Mouse (Mus musculus): ENCODE measurements around the gene Ccdc9b. TPM values are rescaled to one million over a fixed set of nuclear protein-coding genes. Genes with fewer than 3 reads are reported as not detected.
A peak's percentile ranks its signal among the peaks of the same experiment; 100 is the strongest.

Gene Ccdc9b
- total RNA-seq, 4 experiments from 2014 or later = 17.5 to 20.6 (median 18.4) TPM

DNA sequence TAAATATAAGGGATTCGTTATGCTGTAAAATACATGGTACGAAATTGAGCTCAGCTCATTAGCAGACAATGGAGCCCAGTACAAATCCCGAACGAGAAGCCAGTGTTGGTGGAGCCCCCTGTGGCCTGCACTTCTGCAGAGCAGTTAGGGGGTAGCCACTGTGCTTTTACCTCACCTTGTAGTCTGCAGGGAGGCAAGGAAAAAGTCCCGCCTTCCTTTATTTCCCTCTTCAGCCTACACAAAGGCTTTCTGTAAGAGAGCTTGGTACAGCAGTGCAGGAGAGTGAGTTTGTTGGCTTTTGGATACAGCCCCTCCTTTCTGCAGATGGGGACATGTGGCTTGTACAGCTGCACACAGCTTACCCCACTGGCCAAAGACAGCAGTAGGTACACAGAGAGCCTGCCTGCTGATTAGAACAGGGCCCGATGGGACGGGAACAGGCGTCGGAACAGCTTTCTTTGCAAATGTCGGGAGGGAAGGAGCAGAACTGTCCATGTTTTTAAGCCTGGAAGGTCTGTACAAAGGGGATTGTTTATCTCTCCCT, 13.0 kb downstream of the Ccdc9b start:
- DNase-seq (ENCODE audit: low spot score in 2 of 2) = no peak

DNA sequence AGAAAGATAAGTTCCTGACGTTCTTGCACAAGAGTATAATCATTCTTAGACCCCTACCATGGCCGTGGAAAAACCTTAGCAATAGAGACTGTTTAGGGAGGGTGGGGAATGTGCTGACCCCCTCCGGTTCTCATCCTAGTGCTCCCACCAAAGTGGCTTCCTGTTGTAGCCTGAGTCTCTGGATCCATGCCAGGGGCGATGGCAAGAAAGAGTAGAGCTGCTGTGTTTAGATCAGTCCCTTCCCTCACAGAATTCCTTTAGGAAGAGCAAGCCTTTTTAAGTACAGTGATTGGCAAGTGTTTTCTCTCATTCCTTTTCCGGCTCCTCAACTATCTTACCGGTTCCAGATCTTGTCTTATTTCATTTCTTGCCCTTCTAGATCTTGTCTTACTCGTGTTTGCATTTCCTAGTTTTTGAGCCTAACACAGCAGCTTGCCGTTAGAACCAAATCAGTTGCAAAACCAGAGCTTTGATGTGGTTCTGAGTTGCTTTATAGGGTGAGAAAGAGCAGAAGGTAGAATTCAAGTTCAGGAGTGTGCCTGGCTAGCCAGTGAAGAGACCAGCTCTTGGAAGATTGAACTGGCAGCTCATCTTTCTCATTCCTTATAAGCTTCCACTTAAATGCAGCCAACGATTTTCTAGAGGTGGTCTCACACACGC, 15.0 kb downstream of the Ccdc9b start:
- no peak for DNase-seq (ENCODE audit: low spot score in 2 of 2)

DNA sequence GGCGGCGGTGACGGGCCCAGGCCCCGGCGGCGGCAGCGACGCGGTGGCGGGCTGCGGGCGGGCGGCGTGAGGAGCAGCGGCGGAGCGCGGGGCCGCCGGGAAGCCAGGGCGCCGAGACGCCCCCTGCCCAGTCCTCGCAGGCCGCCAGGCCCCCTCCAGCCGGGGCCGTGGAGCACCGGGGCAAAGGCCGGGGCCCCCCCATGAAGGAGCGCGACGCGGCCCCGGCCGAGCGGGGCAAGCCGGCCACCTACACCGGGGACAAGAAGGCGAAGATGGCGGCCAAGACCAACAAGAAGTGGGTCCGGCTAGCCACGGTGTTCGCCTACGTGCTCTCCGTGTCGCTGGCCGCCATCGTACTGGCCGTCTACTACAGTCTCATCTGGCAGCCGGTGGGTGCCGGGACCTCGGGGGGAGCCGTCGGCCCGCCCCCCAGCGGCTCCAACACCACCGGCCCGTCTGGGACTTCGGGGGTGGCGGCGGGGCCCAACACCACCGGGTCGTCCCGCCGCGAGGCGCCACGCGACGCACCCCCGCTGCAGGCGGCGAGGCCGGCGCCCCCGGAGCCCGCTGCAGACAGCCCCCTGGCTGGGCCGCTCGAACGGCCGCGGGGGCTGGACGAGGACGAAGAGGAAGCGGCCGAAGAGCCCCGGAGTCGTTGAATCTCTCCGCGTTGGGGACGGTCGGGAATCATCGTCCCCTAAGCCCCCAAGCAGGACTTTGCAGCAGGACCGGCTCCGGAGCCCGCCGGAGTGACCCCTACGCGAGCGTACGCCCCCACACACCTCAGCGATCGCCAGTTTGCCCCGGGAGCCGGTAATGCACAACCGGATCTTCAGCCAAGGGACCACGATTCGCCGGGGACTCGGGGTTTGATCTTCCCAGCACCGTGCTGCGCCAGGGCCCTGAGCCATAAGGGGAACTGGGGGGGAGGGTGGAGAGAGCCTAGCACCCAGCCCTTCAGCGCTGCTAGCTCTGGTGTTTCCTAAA, 16.3 kb downstream of the Ccdc9b start:
- DNase-seq (ENCODE audit: low spot score in 2 of 2) = no peak

DNA sequence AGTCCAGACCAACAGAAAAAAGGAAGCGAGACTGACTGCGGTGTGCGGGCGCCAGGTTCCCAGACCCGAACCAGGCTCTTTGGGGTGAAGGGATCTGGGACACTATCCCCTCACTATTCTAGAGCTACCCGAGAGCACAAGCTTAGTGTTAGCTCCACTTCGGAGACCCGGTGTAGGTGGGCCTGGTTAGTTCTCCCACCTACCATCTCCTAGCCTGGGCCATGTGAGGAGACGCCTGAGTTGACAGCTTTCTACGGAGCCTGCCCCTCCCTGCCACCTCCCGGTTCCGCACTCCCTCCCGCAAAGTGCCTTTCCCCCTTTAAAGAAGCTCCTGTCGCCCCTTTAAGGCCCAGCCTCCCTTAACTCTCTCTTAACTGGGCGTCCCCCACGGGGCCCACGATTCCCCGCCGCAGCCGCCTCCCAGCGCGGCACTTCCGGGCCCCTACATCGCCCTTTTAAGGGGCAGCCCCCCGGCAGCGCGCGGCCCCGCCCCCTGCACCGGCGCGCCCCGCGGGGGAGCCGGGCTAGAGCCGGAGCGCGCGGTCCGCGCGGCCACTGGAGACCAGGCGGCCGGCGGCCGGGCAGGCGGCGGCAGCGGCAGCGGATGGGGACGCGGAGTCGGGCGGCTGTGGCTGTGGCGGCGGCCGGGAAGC, 17.1 kb downstream of the Ccdc9b start, which contains the start of gene Inafm2:
Gene Inafm2 (plus strand): TSS at position 527 of the 653 bp plus-strand sequence.
- DNase-seq (ENCODE audit: low spot score in 2 of 2) = peak; percentile 78 to 88

DNA sequence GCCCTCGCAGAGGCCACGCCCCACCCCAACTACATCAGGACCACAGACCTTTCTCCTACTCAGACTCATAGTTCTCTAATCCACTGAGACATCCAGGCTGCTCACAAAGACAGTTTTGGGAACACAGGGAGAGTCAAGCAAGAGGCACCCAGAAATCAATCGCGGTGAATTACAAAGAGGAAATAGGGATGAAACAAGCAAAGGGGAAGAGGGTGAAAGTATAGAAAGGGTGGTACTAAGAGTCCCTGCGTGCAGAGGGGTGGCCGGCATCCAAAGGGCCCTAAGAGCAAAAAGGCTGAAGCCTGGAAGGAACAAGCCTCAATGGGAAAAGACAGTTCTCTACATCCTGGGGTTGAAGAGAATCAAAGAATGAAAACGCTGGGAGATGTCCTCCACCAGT, 17.8 kb downstream of the Ccdc9b start:
- DNase-seq (ENCODE audit: low spot score in 2 of 2) = no peak

DNA sequence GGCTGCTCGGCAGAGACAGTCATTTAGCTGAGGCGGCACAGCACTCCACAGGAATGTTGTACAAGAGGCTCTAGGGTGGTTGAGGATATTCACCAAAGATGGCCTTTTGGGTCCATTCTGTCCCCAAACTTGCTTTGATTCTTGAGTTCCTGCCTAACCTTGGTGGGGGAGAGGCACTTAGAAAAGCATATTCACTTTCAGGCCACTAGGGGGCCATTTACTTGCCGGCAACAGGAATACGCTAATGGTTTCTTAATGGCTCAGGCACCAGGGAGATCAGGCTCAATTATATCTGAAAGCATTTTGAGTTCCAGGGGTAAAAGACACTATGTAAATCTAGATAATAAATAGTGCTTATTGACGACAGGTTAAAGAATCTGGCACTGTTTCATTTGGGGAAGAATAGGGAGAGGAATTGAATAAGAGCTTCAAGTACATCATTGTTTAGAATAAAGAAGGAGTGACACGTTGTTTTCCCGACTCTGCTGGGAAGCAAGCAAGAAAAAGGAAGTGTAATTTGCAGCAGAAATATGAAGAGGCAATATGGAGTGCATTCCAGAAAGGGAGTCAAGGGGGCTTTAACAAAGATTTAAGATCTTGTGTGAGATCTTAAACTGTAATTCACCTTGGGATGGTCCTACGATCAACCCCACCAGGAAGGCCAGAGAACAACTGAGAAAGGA, 19.1 kb downstream of the Ccdc9b start:
- no peak for DNase-seq (ENCODE audit: low spot score in 2 of 2)

DNA sequence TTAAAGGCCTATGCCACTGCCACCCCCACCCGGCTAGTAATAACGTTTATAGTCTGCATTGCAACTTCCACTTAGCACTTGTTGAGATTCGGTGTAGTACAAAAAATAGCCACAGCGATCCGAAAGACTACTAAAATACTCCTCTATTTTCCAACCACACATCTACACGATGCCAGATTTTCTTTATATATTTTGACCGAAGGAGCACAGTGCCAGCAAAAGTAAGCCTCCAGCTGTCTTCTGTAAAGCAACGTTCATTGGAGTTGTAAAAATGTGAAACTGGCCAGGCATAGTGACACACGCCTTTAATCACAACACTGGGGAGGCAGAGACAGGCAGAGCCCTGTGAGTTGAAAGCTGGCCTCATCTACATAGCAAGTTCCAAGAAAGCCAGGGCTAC, 21.3 kb downstream of the Ccdc9b start:
- no peak for DNase-seq (ENCODE audit: low spot score in 2 of 2)

DNA sequence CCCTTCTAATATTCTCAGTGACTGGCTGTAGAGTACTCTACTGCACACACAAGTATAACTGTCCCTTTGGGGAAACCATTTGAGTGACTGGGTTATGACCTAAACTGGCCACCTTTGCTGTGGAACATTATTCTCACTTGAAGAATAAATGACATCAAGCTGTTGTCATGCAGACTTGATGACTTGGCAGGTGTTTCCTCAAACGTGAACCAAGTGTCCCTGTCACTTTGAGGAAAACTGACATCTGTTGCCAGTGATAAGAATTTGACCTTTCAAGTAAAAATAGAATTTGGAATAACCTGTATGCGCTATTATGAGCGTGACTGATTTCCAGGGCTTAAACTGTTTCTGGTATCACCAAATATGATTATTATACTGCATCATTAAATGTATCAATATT, 22.1 kb downstream of the Ccdc9b start:
- no peak for DNase-seq (ENCODE audit: low spot score in 2 of 2)

DNA sequence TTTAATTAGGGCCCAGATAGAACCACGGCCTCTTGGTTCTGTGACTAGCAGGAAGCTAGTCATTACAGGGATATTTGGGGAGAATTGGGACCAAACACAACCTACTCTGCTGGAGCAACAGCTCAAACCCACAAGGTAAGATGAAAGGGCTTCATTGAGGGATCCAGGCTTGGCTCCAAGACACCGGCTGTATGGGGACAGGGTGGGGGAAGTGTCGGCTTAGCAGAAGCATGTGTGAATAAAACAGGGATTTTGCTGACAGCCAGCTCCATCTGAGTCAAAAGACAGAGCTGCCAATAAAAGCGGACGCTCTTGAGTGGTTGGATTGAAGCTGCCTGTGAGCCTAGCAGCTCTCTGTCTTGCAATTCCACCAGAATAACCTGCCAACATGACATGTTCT, 29.1 kb downstream of the Ccdc9b start:
- DNase-seq (ENCODE audit: low spot score in 2 of 2) = no peak

DNA sequence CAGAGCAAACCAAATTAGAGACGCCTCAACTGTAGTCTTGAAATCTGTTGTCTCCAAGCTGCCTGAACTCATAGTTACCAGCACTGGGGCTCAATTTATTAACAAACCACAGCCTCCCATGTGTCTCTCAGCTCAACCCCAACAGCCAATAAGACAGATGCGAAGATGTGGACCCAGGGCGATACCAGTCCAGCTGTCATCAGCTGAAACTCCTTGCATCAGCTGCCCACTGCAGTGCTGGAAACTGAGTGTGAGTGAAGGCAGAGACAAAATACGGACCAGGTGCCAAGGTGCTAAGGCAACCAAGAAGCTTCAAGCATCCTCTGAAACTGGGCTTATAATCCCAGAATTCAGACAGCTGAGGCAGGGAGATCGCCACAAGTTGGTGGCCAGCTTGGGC, 30.5 kb downstream of the Ccdc9b start:
- no peak for DNase-seq (ENCODE audit: low spot score in 2 of 2)

DNA sequence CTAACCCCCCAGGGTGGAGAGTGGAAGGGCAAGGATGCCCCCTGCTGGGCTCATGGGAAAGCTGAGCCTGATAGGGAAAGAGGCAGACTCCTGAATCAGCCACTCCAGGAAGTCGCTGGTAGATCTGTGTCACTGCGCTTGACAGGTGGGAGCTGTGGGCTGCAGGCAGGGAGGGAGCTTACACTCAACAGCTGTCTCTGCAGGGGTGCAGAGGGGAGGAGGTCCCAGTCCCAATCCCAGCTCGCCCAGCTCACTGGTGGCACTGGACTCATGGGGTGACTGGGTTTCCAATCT, 31.9 kb downstream of the Ccdc9b start:
- DNase-seq (ENCODE audit: low spot score in 2 of 2) = peak; percentile 37 to 59

DNA sequence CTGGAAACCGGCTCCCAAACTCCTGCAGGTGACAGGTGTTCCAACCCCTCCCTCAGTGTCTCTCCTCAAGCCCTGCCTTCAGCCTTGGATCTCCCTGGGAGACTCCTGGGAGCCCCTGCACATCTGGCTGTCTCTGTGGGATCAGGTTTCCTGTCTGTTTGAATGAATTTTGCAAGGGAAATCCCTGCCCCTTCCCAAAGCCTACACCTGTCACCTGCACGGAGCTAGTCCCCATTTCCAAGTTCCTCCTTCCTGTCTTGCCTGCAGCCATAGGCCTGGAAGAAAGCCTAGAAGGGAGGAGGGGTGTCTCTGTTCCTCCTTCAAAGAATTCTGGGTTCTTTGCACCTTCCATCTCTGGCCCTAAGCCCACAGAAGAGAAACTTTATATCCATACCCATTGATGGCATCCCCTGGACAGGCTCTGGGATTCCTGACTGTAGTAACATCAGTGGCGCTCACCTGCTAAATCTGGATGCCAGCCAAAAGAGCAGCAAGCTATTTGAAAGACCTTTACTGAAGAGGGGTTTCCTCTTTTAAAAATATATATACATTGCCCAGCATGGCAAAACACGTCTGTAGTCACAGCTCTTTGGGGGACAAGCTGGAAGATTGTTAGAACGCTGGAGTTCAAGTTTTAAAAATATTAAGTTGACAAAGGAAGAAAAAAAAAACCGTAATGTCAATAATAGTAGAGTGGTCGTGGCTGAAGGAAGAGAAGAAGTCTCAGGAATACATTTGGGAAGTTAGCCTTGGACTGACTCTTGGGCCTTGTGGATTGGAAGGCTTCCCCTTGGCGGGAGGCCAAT, 32.4 kb downstream of the Ccdc9b start:
- no peak for DNase-seq (ENCODE audit: low spot score in 2 of 2)

DNA sequence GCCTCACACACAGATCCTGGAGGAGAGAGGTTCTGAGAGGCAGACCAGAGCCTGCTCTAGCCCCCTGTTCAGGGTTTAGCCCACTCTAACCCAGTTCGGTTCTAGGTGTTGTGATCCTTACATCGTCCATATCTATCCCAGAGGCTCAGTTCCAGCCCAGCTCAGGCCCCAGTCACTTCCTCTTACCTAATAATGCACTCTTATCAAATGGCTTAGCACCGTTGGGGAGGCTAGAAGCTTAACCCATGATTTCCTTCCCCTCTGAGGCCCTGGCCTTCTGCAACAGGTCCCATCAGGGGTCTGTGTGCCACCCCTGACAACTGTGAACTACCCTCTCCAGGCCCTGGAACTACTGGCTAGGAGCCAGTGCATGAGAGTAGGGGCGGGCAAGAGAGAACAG, 33.3 kb downstream of the Ccdc9b start:
- no peak for DNase-seq (ENCODE audit: low spot score in 2 of 2)

DNA sequence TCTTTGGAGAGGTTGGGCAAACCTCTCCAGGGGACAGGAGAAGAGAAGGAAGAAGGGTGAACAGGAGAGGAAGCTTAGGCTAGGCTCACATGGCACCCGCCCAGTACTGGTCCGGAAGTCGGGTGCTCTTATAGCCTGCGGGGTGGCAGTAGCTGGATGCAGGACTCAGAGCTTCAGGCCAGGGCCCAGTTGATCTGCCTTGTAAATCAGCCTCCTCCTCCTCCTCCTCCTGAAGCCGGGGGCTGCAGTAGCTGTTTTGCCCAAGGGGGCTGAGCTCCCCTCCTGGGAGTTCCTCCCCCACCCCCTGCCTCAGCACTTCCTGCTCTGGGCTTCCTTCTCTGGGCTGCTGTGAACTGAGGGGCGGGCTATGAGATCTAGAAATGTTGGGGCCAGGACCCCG, 34.1 kb downstream of the Ccdc9b start, which contains the start of gene Plcb2:
Gene Plcb2 (minus strand): TSS at position 102 of the 400 bp plus-strand sequence.
- DNase-seq (ENCODE audit: low spot score in 2 of 2) = no peak

DNA sequence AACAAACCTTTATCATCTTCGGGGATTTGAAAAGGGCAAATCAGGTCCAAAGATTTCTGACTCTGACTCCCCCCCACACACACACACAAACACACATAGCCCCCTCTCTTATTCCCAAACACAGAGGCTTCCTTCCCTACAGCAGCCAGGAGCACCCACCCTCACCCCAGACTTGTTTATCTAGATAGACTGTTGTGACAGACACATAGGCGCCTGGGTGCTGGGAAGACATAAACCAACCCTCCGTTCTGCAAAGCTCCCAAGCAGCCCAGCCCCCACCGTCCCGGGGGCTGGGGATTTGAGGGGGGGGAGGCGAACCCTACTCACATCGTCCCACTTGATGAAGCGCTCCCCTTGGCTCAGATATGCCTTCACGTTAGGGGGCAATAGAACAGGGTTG, 34.5 kb downstream of the Ccdc9b start:
- no peak for DNase-seq (ENCODE audit: low spot score in 2 of 2)

DNA sequence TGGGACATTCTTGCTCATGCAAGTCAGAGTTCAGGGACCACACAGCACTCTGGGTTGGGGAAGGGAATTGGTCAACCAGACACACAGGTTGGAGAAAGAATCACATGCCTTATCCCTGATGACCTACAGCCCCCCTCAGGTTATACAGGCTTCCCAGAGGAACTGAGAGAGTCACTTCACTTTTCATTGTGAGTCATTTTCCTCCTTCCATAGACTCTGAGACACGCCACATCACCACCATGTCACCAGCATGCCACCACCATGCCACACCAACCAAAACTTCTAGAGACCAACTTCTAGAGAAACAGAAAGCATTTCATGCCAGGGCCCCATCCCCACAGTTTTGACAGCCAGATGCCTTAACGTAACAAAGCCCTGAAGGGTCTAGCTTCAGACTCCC, 35.6 kb downstream of the Ccdc9b start:
- no peak for DNase-seq (ENCODE audit: low spot score in 2 of 2)

DNA sequence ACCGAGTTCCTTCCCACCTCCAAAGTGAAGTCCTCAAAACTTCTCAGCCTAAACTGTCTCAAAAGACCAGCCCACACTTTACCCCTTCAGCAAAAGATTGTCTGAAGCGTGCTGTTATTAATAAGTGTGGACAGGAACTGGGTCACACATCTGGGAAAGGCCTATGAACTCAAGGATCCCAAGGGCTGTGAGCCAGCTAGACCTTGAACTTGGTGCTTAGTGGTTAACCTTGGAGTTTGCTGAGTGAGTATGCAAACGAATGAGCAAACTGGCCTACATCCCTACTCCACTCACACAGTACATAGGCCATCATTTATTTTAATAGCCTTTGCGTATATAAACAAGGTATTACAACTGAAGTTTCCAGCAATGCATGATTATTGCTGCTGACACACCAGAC, 37.0 kb downstream of the Ccdc9b start:
- DNase-seq (ENCODE audit: low spot score in 2 of 2) = no peak

DNA sequence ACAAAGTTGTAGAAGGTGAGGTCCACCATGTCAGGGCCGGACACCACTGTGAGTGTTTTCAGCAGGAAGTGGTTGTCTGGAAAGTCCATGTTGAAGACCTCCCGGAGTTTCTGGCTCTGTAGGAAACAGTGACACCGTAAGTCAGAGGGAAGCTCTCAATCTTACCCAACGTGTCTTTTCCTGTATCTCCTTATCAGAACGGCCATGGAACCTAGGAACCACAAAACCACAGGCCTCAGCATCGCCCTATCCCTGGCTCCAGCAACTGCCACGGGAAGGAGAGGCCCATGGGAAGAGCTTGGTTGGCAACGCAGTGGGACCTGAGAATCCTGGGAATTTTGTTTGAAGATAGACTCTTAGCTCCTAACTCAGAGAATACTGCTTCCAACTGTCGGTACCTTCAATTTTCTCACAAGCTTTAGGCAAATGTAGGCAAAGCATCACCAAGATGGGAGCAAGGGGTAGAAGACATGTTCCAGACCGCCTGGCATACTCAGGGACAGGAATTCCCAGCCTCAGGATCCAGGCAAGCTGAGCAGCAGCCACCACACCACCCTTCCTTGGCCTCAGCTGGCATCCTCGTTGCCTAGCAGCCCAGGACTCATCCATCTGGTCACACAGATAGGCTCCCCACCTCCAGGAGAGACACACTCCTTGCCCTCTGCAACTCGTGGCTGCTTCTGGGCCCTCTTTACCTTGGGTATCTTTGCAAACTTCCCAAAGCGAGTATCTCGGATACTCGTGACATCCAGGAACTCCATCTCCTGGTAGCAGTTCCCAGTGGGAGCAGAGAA, 38.6 kb downstream of the Ccdc9b start:
- no peak for DNase-seq (ENCODE audit: low spot score in 2 of 2)

DNA sequence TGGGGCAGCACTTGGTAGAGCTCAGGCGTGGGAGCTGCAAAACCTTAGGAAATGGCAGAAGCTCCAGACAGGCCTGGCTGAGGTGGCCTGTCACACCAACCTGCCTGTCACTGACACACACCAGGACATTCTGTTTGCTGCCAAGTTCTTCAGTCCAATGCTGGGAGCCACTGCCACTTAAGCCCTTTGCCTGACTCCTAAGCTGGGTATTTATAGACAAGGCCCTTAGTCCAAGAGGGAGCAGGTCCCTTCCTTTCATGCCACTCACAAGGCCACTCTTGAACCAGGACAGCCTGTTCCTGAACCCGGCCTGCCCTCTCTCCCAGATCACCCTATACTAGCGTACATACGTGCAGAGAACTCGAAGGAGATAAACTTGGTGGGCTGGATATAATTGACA, 45.8 kb downstream of the Ccdc9b start:
- DNase-seq (ENCODE audit: low spot score in 2 of 2) = peak; percentile 33 to 45

DNA sequence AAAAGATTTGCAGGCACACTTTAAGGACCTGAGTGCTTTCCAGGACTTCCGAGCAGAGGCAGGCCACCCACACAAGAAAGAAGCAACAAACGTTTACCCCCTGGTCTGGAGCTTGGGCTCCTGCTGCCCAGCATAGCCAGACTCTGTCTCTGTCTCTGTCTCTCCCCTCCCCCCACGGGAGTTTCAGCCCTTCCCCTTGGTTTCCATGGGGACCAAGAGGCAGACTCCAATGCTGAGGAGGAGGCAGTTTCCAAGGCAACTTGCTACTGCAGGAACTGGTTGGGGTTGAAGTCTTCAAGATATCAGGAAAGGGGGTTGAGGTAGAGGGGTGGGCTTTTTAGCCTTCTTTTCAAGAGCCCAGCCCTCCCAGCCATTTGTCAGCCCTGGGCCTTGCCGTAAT, 48.2 kb downstream of the Ccdc9b start:
- no peak for DNase-seq (ENCODE audit: low spot score in 2 of 2)
